ENCODE assay signal across 8 mouse cellular contexts in the genomic region with DNA sequence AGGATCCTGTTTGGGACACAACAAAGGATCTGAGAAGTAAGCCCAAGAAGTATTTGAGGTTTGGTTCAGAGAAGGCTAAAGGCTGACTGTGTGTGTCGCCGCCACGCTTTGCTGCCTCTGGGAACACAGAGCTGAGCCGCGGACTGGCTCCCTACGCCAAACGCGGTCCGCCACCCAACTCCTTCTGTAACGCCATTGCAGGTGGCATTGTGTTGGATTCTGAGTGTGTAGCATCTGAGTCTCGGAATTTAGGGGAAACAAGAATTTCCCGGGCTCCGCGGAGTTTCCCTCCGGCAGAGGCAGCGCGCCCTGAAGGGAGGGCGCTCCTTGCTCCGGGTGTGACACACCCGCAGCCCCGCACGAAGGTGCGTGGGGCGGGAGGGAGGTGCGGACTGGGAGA. TPM values are rescaled to one million over a fixed set of nuclear protein-coding genes. Genes with fewer than 3 reads are reported as not detected.
DNase-seq lines count a peak whose midpoint lies in the region; ATAC-seq and TF ChIP-seq lines count a peak whose summit lies in the region.

No protein-coding gene starts in this region.

- no peak for ATAC-seq in megakaryocyte, adult 5-6 weeks (ENCODE audit: poor library complexity, severe bottlenecking)
- ATAC-seq in intestine, embryonic 14.5 days (replicated peaks; ENCODE audit: low FRiP score, low TSS enrichment, low read depth): no peak
- no peak for ATAC-seq in granulocyte monocyte progenitor cell, adult 5-6 weeks (replicated peaks; ENCODE audit: poor library complexity, severe bottlenecking)

- H3K9ac ChIP-seq in intestine, embryonic 14.5 days (ENCODE audit: low read length): peak overlapping the region; percentile 73

- peak overlapping the region; percentile 47 for H3ac ChIP-seq in myocyte (ENCODE audit: control insufficient read depth, insufficient read length)

- WGBS in intestine, embryonic 14.5 days: under 1% methylated on average over 22 of the region's 25 CpGs

- H3K9me3 ChIP-seq in megakaryocyte, embryonic 14.5 days: no peaks in the 10 kb centered on the region
- H3K9me3 ChIP-seq in intestine, embryonic 14.5 days (ENCODE audit: control insufficient read depth, low read length): no peaks in the 10 kb centered on the region

- peak overlapping the region; percentile 68 for H3K4me2 ChIP-seq in intestine, embryonic 14.5 days (ENCODE audit: low read length)
- H3K4me2 ChIP-seq in myocyte (ENCODE audit: low read depth): peak overlapping the region; percentile 99

- H3K4me1 ChIP-seq in megakaryocyte, embryonic 14.5 days: peaks cover 41% of the 10 kb centered on the region
- H3K4me1 ChIP-seq in intestine, embryonic 14.5 days (replicated peaks; ENCODE audit: control insufficient read depth, insufficient read depth, low read length): peaks cover 8% of the 10 kb centered on the region; the same call in 1 of the 2 replicates

- peak overlapping the region; percentile 89 for H3K27ac ChIP-seq in intestine, embryonic 14.5 days (ENCODE audit: low read depth)

- no peaks in the 10 kb centered on the region for H3K36me3 ChIP-seq in megakaryocyte, embryonic 14.5 days (replicated peaks; ENCODE audit: low read length)
- H3K36me3 ChIP-seq in intestine, embryonic 14.5 days (ENCODE audit: control insufficient read depth, insufficient read depth, low read length): no peaks in the 10 kb centered on the region
- H3K36me3 ChIP-seq in myocyte (ENCODE audit: control insufficient read depth, insufficient read depth): no peaks in the 10 kb centered on the region

- peaks cover 37% of the 10 kb centered on the region for H3K79me2 ChIP-seq in myocyte (ENCODE audit: control insufficient read depth, insufficient read depth)

- TF ChIP-seq POLR2A in myocyte (IDR thresholded peaks at IDR 0.05; ENCODE audit: insufficient read length, low read depth): no peak

- H3K4me3 ChIP-seq in megakaryocyte, embryonic 14.5 days (replicated peaks): peak overlapping the region; percentile 91
- H3K4me3 ChIP-seq in intestine, embryonic 14.5 days (ENCODE audit: low read depth, low read length): peak overlapping the region; percentile 73
- peak overlapping the region; percentile 85 for H3K4me3 ChIP-seq in myocyte

- DNase-seq in adrenal gland, postnatal 14 days: peak; percentile 28
- no peak for DNase-seq in adrenal gland, adult (ENCODE audit: inconsistent age in 2 of 2, low spot score in 1 of 2)
- no peak for DNase-seq in intestine, embryonic 14.5 days (ENCODE audit: low spot score)
- no peak for DNase-seq in spleen, adult 12 weeks (ENCODE audit: low spot score)

- peaks cover 79% of the 10 kb centered on the region for H3K27me3 ChIP-seq in megakaryocyte, embryonic 14.5 days (replicated peaks)
- no peaks in the 10 kb centered on the region for H3K27me3 ChIP-seq in intestine, embryonic 14.5 days (replicated peaks; ENCODE audit: control insufficient read depth, insufficient read depth, low read length)
- H3K27me3 ChIP-seq in myocyte (ENCODE audit: control insufficient read depth, insufficient read depth, insufficient read length): no peaks in the 10 kb centered on the region

TF ChIP-seq in myocyte, 11 proteins besides CTCF, POLR2A, EP300 and RAD21:
- TF ChIP-seq TCF12 (IDR thresholded peaks at IDR 0.05; ENCODE audit: insufficient read depth, poor library complexity, severe bottlenecking) (no peak), USF1 (IDR thresholded peaks at IDR 0.05; ENCODE audit: low read depth) (no peak), TCF3 (IDR thresholded peaks at IDR 0.05; ENCODE audit: insufficient read length, low read depth) (no peak), POLR2AphosphoS2 (IDR thresholded peaks at IDR 0.05; ENCODE audit: insufficient read length, low read depth) (no peak), REST (IDR thresholded peaks at IDR 0.05; ENCODE audit: insufficient read depth, insufficient read length) (no peak), SRF (IDR thresholded peaks at IDR 0.05; ENCODE audit: control insufficient read depth, insufficient read length, low read depth) (no peak), MAX (IDR thresholded peaks at IDR 0.05; ENCODE audit: low read depth) (no peak), CEBPB (IDR thresholded peaks at IDR 0.05; ENCODE audit: insufficient read depth, poor library complexity, severe bottlenecking) (no peak), MYOG (IDR thresholded peaks at IDR 0.05; ENCODE audit: control insufficient read depth in 1 of 3, insufficient read depth in 1 of 3, insufficient read length in 2 of 3, low read depth in 2 of 3) (no peak), E2F4 (IDR thresholded peaks at IDR 0.05; ENCODE audit: insufficient read depth) (no peak), MYOD1 (IDR thresholded peaks at IDR 0.05; ENCODE audit: control insufficient read depth in 1 of 3, insufficient read length in 2 of 3, low read depth in 2 of 3) (no peak)

RNA-seq across cellular contexts. Expression of a gene that starts 0.3 kb away (rescaled TPM):
- 43.7 and 46.6 TPM in 2 replicates for total RNA-seq in adrenal gland, postnatal 14 days (2021)
- 0.39 and 3.2 TPM in 2 replicates for polyA plus RNA-seq in megakaryocyte, embryonic 14.5 days (2012; ENCODE audit: insufficient read depth, low replicate concordance)
- total RNA-seq in megakaryocyte, adult 5-6 weeks (2015): 3.5 and 3.9 TPM in 2 replicates
- total RNA-seq in megakaryocyte, adult 5-6 weeks (2017): 5.9 and 6.5 TPM in 2 replicates
- polyA plus RNA-seq in intestine, embryonic 14.5 days (2014; fragmentation: Nextera tagmentation; extraction: Ambion mirVana): 43.8 and 44.0 TPM in 2 replicates
- 18.3 TPM for polyA plus RNA-seq in myocyte (2012; fragmentation: generic; extraction: Trizol)
- total RNA-seq in granulocyte monocyte progenitor cell, adult 5-6 weeks (2014; fragmentation: Nextera tagmentation): 2.1 and 2.5 TPM in 2 replicates
- total RNA-seq in granulocyte monocyte progenitor cell, adult 5-6 weeks (2017): 2.4 and 3.1 TPM in 2 replicates
